Mouse (Mus musculus): ENCODE measurements around the gene Endod1. TPM values are rescaled to one million over a fixed set of nuclear protein-coding genes. Genes with fewer than 3 reads are reported as not detected.

Gene Endod1
- polyA plus RNA-seq (2012; rRNA removed), result 22.1 and 51.3 TPM in 2 replicates

- H3K36me3 ChIP-seq (ENCODE audit: control insufficient read depth, insufficient read depth, low read length), result no peaks in the 10 kb centered on the region
- peak within 1 kb of the TSS; percentile 71 for H3K27ac ChIP-seq (ENCODE audit: insufficient read depth, low read depth, low read length)
- H3K4me1 ChIP-seq (ENCODE audit: control insufficient read depth, insufficient read depth, low read length), result peaks cover 6% of the 10 kb centered on the region; the same call in 1 of the 2 replicates
- peak; percentile 70 for DNase-seq
- 5% methylated on average over 8 of the region's 8 CpGs for WGBS
- TF ChIP-seq POLR2A (IDR thresholded peaks at IDR 0.05; ENCODE audit: low read depth, low read length), result no peak
- no peak for TF ChIP-seq CTCF (conservative IDR thresholded peaks at IDR 0.05; ENCODE audit: insufficient read depth, insufficient read length, low read depth, low read length)
- H3K27me3 ChIP-seq (replicated peaks; ENCODE audit: control insufficient read depth, insufficient read depth, low read length), result no peaks in the 10 kb centered on the region
- peak within 1 kb of the TSS; percentile 85 for H3K4me3 ChIP-seq (ENCODE audit: insufficient read depth, low read depth, low read length)
Measured at GRCm38 (mm10) chr9:14381353-14382055, at the start of gene Endod1. TSS of gene Endod1 (minus strand) at chr9:14381507.

GRCm38 (mm10) chr9:14409153-14409552 lies 27.8 kb upstream of the Endod1 start:
- Histone ChIP-seq H3K27ac (ENCODE audit: insufficient read depth, low read depth, low read length) (no peak overlapping the region), H3K4me1 (ENCODE audit: control insufficient read depth, insufficient read depth, low read length) (no peaks in the 10 kb centered on the region), H3K4me3 (ENCODE audit: insufficient read depth, low read depth, low read length) (no peak overlapping the region), H3K36me3 (ENCODE audit: control insufficient read depth, insufficient read depth, low read length) (no peaks in the 10 kb centered on the region), H3K27me3 (replicated peaks; ENCODE audit: control insufficient read depth, insufficient read depth, low read length) (no peaks in the 10 kb centered on the region)
- no peak for DNase-seq
- TF ChIP-seq CTCF (conservative IDR thresholded peaks at IDR 0.05; ENCODE audit: insufficient read depth, insufficient read length, low read depth, low read length), result no peak
- no peak for TF ChIP-seq POLR2A (IDR thresholded peaks at IDR 0.05; ENCODE audit: low read depth, low read length)
- 94% methylated on average over 5 of the region's 5 CpGs for WGBS

- TF ChIP-seq CTCF (conservative IDR thresholded peaks at IDR 0.05; ENCODE audit: insufficient read depth, insufficient read length, low read depth, low read length), result no peak
- no peak for TF ChIP-seq POLR2A (IDR thresholded peaks at IDR 0.05; ENCODE audit: low read depth, low read length)
- no peaks in the 10 kb centered on the region for H3K4me1 ChIP-seq (ENCODE audit: control insufficient read depth, insufficient read depth, low read length)
- H3K27me3 ChIP-seq (replicated peaks; ENCODE audit: control insufficient read depth, insufficient read depth, low read length), result no peaks in the 10 kb centered on the region
- no peak overlapping the region for H3K27ac ChIP-seq (ENCODE audit: insufficient read depth, low read depth, low read length)
- DNase-seq, result no peak
- H3K4me3 ChIP-seq (ENCODE audit: insufficient read depth, low read depth, low read length), result no peak overlapping the region
- no peaks in the 10 kb centered on the region for H3K36me3 ChIP-seq (ENCODE audit: control insufficient read depth, insufficient read depth, low read length)
- WGBS, result 68% methylated on average over 4 of the region's 4 CpGs
Measured at GRCm38 (mm10) chr9:14408044-14408443, 26.7 kb upstream of the Endod1 start.

GRCm38 (mm10) chr9:14406056-14406455 lies 24.7 kb upstream of the Endod1 start:
- WGBS, result 82% methylated on average over 1 of the region's 1 CpGs

GRCm38 (mm10) chr9:14402099-14402498 lies 20.8 kb upstream of the Endod1 start:
- TF ChIP-seq POLR2A (IDR thresholded peaks at IDR 0.05; ENCODE audit: low read depth, low read length) (no peak), CTCF (conservative IDR thresholded peaks at IDR 0.05; ENCODE audit: insufficient read depth, insufficient read length, low read depth, low read length) (no peak)
- Histone ChIP-seq H3K4me1 (ENCODE audit: control insufficient read depth, insufficient read depth, low read length) (no peaks in the 10 kb centered on the region), H3K4me3 (ENCODE audit: insufficient read depth, low read depth, low read length) (no peak overlapping the region), H3K27ac (ENCODE audit: insufficient read depth, low read depth, low read length) (no peak overlapping the region), H3K27me3 (replicated peaks; ENCODE audit: control insufficient read depth, insufficient read depth, low read length) (no peaks in the 10 kb centered on the region), H3K36me3 (ENCODE audit: control insufficient read depth, insufficient read depth, low read length) (no peaks in the 10 kb centered on the region)
- WGBS, result 79% methylated on average over 1 of the region's 1 CpGs
- no peak for DNase-seq

More at GRCm38 (mm10) chr9:14406056-14406455, 24.7 kb upstream of the Endod1 start:
- TF ChIP-seq CTCF (conservative IDR thresholded peaks at IDR 0.05; ENCODE audit: insufficient read depth, insufficient read length, low read depth, low read length) (no peak), POLR2A (IDR thresholded peaks at IDR 0.05; ENCODE audit: low read depth, low read length) (no peak)
- no peak overlapping the region for H3K4me3 ChIP-seq (ENCODE audit: insufficient read depth, low read depth, low read length)
- no peak for DNase-seq
- no peaks in the 10 kb centered on the region for H3K4me1 ChIP-seq (ENCODE audit: control insufficient read depth, insufficient read depth, low read length)
- no peak overlapping the region for H3K27ac ChIP-seq (ENCODE audit: insufficient read depth, low read depth, low read length)
- H3K36me3 ChIP-seq (ENCODE audit: control insufficient read depth, insufficient read depth, low read length), result no peaks in the 10 kb centered on the region
- no peaks in the 10 kb centered on the region for H3K27me3 ChIP-seq (replicated peaks; ENCODE audit: control insufficient read depth, insufficient read depth, low read length)

- no peak for DNase-seq
- WGBS, result 90% methylated on average over 5 of the region's 5 CpGs
- Histone ChIP-seq H3K36me3 (ENCODE audit: control insufficient read depth, insufficient read depth, low read length) (no peaks in the 10 kb centered on the region), H3K4me3 (ENCODE audit: insufficient read depth, low read depth, low read length) (no peak overlapping the region), H3K4me1 (ENCODE audit: control insufficient read depth, insufficient read depth, low read length) (no peaks in the 10 kb centered on the region), H3K27ac (ENCODE audit: insufficient read depth, low read depth, low read length) (no peak overlapping the region), H3K27me3 (replicated peaks; ENCODE audit: control insufficient read depth, insufficient read depth, low read length) (no peaks in the 10 kb centered on the region)
- TF ChIP-seq CTCF (conservative IDR thresholded peaks at IDR 0.05; ENCODE audit: insufficient read depth, insufficient read length, low read depth, low read length), result no peak
- TF ChIP-seq POLR2A (IDR thresholded peaks at IDR 0.05; ENCODE audit: low read depth, low read length), result no peak
Measured at GRCm38 (mm10) chr9:14400392-14400791, 19.1 kb upstream of the Endod1 start.

- WGBS, result 81% methylated on average over 1 of the region's 1 CpGs
- Histone ChIP-seq H3K27me3 (replicated peaks; ENCODE audit: control insufficient read depth, insufficient read depth, low read length) (no peaks in the 10 kb centered on the region), H3K4me1 (ENCODE audit: control insufficient read depth, insufficient read depth, low read length) (no peaks in the 10 kb centered on the region), H3K4me3 (ENCODE audit: insufficient read depth, low read depth, low read length) (no peak overlapping the region), H3K27ac (ENCODE audit: insufficient read depth, low read depth, low read length) (no peak overlapping the region), H3K36me3 (ENCODE audit: control insufficient read depth, insufficient read depth, low read length) (no peaks in the 10 kb centered on the region)
- no peak for TF ChIP-seq CTCF (conservative IDR thresholded peaks at IDR 0.05; ENCODE audit: insufficient read depth, insufficient read length, low read depth, low read length)
- no peak for TF ChIP-seq POLR2A (IDR thresholded peaks at IDR 0.05; ENCODE audit: low read depth, low read length)
- no peak for DNase-seq
Measured at GRCm38 (mm10) chr9:14398946-14399345, 17.6 kb upstream of the Endod1 start.
